In the genomic region with DNA sequence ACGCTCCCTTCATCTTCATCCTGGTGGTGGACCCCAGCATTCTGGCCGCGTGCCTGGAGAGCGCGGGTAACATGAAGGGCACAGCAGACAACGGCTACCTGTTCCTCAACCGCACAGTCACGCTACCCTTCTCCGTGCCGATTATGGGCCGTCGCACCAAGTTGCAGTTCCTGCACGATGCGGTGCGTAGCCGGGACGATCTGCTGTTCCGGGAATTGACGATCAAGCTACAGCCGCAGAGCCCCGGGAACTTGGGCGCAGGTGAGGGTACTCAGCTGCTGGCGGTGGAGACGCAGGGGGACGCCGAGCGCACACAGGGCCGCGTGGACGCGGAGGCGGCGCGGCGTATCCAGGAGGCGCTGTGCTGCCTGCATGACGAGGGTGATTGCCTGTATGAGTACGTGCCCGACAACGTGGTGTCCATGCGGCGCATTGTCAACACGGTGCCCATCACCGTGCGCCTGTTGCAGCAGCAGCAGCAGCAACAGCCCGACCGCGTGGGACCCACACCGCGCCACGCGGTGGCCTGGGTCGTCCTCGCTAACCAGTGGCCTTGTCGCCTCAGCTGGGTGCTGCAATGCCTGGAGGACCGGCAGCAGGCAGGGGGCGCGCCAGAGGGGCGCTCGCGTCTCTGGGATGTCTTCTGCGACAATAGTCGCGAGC, we compare ENCODE assay signal across 8 mouse cellular contexts. TPM values are rescaled to one million over a fixed set of nuclear protein-coding genes. Genes with fewer than 3 reads are reported as not detected.
A peak's percentile ranks its signal among the peaks of the same experiment; 100 is the strongest.
DNase-seq lines count a peak whose midpoint lies in the region; ATAC-seq and TF ChIP-seq lines count a peak whose summit lies in the region.

No protein-coding gene starts in this region.

- peak overlapping the region; percentile 9; the same call in 1 of the 2 replicates for H3K9ac ChIP-seq in ES-E14 (ENCODE audit: insufficient read depth, low read depth, low read length, poor library complexity, severe bottlenecking)
- peak overlapping the region; percentile 49 for H3K9ac ChIP-seq in hindbrain, embryonic 12.5 days

- DNase-seq in ES-E14 (ENCODE audit: low read depth, low spot score) (no peak), adipocyte (ENCODE audit: low spot score) (no peak)
- DNase-seq in adrenal gland, postnatal 25 days, result peak; percentile 59
- DNase-seq in forelimb bud, embryonic 11.5 days (ENCODE audit: low read depth, low spot score), result peak; percentile 63
- peak; percentile 60 to 64 for DNase-seq in left cerebral cortex, adult 18-20 months (ENCODE audit: low spot score in 2 of 2)
- DNase-seq in lung, postnatal 14 days, result peak; percentile 66
- peak; percentile 61 for DNase-seq in right cerebral cortex, adult 18-20 months

- no peaks in the 10 kb centered on the region for H3K36me3 ChIP-seq in ES-E14 (ENCODE audit: control insufficient read depth, insufficient read depth, low read length, poor library complexity, severe bottlenecking)
- H3K36me3 ChIP-seq in hindbrain, embryonic 12.5 days, result 0 out of 2 replicates have a peak, but pooled peaks cover 3% of the 10 kb centered on the region

- H3K9me3 ChIP-seq in ES-E14 (ENCODE audit: control insufficient read depth, insufficient read depth, low read depth, low read length), result no peaks in the 10 kb centered on the region
- no peaks in the 10 kb centered on the region for H3K9me3 ChIP-seq in hindbrain, embryonic 12.5 days (replicated peaks)

- peak overlapping the region; percentile 84 for H3K4me2 ChIP-seq in hindbrain, embryonic 12.5 days (replicated peaks)

- in situ Hi-C loops in ES-E14 (cut with MboI; ENCODE audit: low sequenced_read_pairs in 2 of 2, unreplicated experiment in 2 of 2), result no loop called here

- H3K4me3 ChIP-seq in ES-E14 (ENCODE audit: insufficient read depth in 1 of 2, low read depth in 1 of 2, low read length in 2 of 2, poor library complexity in 1 of 2, severe bottlenecking in 1 of 2), result peak overlapping the region; percentile 18 to 53
- H3K4me3 ChIP-seq in hindbrain, embryonic 12.5 days, result peak overlapping the region; percentile 37

- peaks cover 0 to 12% of the 10 kb centered on the region in 2 experiments; a peak in 1 of 4 replicates for H3K4me1 ChIP-seq in ES-E14 (ENCODE audit: control insufficient read depth in 2 of 2, insufficient read depth in 2 of 2, low read length in 2 of 2, poor library complexity in 1 of 2)
- peaks cover 30% of the 10 kb centered on the region for H3K4me1 ChIP-seq in hindbrain, embryonic 12.5 days

- WGBS in hindbrain, embryonic 12.5 days, result 2% methylated on average over 64 of the region's 64 CpGs

- H3K27ac ChIP-seq in ES-E14 (ENCODE audit: insufficient read depth, low read depth, low read length, poor library complexity, severe bottlenecking), result no peak overlapping the region
- H3K27ac ChIP-seq in hindbrain, embryonic 12.5 days, result no peak overlapping the region

- H3K27me3 ChIP-seq in hindbrain, embryonic 12.5 days, result peaks cover 76% of the 10 kb centered on the region

- peak; percentile 63 for ATAC-seq in hindbrain, embryonic 12.5 days (ENCODE audit: low FRiP score)

TF ChIP-seq in ES-E14, 5 proteins besides CTCF, POLR2A, EP300 and RAD21:
- no peak for TF ChIP-seq ZC3H11A (IDR thresholded peaks at IDR 0.05; ENCODE audit: borderline replicate concordance, low read depth, low read length)
- TF ChIP-seq ZNF384 (IDR thresholded peaks at IDR 0.05; ENCODE audit: low read depth, low read length), result no peak
- TF ChIP-seq CHD2 (IDR thresholded peaks at IDR 0.05; ENCODE audit: low read depth, low read length), result no peak
- TF ChIP-seq HCFC1 (IDR thresholded peaks at IDR 0.05; ENCODE audit: borderline replicate concordance, insufficient read depth, low read length), result no peak
- TF ChIP-seq MAFK (IDR thresholded peaks at IDR 0.05; ENCODE audit: insufficient read depth, low read depth, low read length), result no peak

RNA-seq across cellular contexts. Expression of a gene that starts 6.2 kb away (rescaled TPM):
- total RNA-seq in ES-E14 (2012; rRNA removed), result 0.54 and 0.79 TPM in 2 replicates
- not detected in 2 replicates for total RNA-seq in adrenal gland, postnatal 25 days (2021)
- 0.23 TPM in 1 of 2 replicates, not detected in the other for polyA plus RNA-seq in hindbrain, embryonic 12.5 days (2016; fragmentation: Nextera tagmentation; extraction: Ambion mirVana)
- total RNA-seq in left cerebral cortex, adult 18-20 months (2021), result under 1 TPM; 0.72 to 0.94 TPM

RNA-seq across cellular contexts. Expression of a gene that starts 15.7 kb away (rescaled TPM):
- 33.2 and 56.7 TPM in 2 replicates for total RNA-seq in ES-E14 (2012; rRNA removed)
- 76.5 and 92.1 TPM in 2 replicates for total RNA-seq in adrenal gland, postnatal 25 days (2021)
- polyA plus RNA-seq in hindbrain, embryonic 12.5 days (2016; fragmentation: Nextera tagmentation; extraction: Ambion mirVana), result 41.7 and 48.1 TPM in 2 replicates
- 10 to 100 TPM; 18.7 to 21.1 TPM for total RNA-seq in left cerebral cortex, adult 18-20 months (2021)

RNA-seq across cellular contexts. Expression of a gene that starts 15.7 kb away (rescaled TPM):
- total RNA-seq in ES-E14 (2012; rRNA removed), result 3.1 and 3.4 TPM in 2 replicates
- 13.0 and 15.9 TPM in 2 replicates for total RNA-seq in adrenal gland, postnatal 25 days (2021)
- 4.6 and 4.8 TPM in 2 replicates for polyA plus RNA-seq in hindbrain, embryonic 12.5 days (2016; fragmentation: Nextera tagmentation; extraction: Ambion mirVana)
- total RNA-seq in left cerebral cortex, adult 18-20 months (2021), result 1 to 10 TPM; 7.6 to 7.8 TPM

RNA-seq across cellular contexts. Expression of a gene that starts 39.0 kb away (rescaled TPM):
- 25.3 and 37.7 TPM in 2 replicates for total RNA-seq in ES-E14 (2012; rRNA removed)
- total RNA-seq in adrenal gland, postnatal 25 days (2021), result 74.4 and 81.6 TPM in 2 replicates
- 41.7 and 43.8 TPM in 2 replicates for polyA plus RNA-seq in hindbrain, embryonic 12.5 days (2016; fragmentation: Nextera tagmentation; extraction: Ambion mirVana)
- 100 to 1,000 TPM; 139 to 147 TPM for total RNA-seq in left cerebral cortex, adult 18-20 months (2021)

RNA-seq across cellular contexts. Expression of a gene that starts 53.2 kb away (rescaled TPM):
- 32.2 and 35.3 TPM in 2 replicates for total RNA-seq in ES-E14 (2012; rRNA removed)
- 0.62 and 0.73 TPM in 2 replicates for total RNA-seq in adrenal gland, postnatal 25 days (2021)
- 0.30 TPM in 1 of 2 replicates, not detected in the other for polyA plus RNA-seq in hindbrain, embryonic 12.5 days (2016; fragmentation: Nextera tagmentation; extraction: Ambion mirVana)
- 1 to 10 TPM; 2.0 to 2.7 TPM for total RNA-seq in left cerebral cortex, adult 18-20 months (2021)

Comparison
In these comparisons a context has a peak if more than half of its experiments do, and no peak if none do; other contexts are left out.
1. DNase-seq: peak in adrenal gland, postnatal 25 days (single experiment), forelimb bud, embryonic 11.5 days (single experiment), left cerebral cortex, adult 18-20 months (2 of 2), lung, postnatal 14 days (single experiment) and right cerebral cortex, adult 18-20 months (single experiment); none in ES-E14 (single experiment) and adipocyte (single experiment).